Mouse (Mus musculus) limb, embryonic 13.5 days (tissue): ENCODE results near the gene Rassf2. TPM values are rescaled to one million over a fixed set of nuclear protein-coding genes. Genes with fewer than 3 reads are reported as not detected.

Experiments
- ATAC-seq: fragments of 200-750 bp; cut with Nextera tagmentation; 2 replicates; pipeline ENCODE4 v1.8.0; 2017; ENCODE audit warnings: low read depth, moderate number of reproducible peaks, moderate TSS enrichment; ENCODE audit not compliant: low FRiP score
- H3K27ac ChIP-seq: fragments of 300-500 bp; sonication (generic); 2 replicates; pipeline ENCODE4 v1.5.1; 2015; ENCODE audit warnings: inconsistent platforms, mild to moderate bottlenecking, moderate library complexity
- H3K27me3 ChIP-seq: fragments of 300-500 bp; sonication (generic); 2 replicates; pipeline ENCODE4 v1.6.1; 2015; ENCODE audit warnings: mild to moderate bottlenecking, inconsistent platforms
- H3K36me3 ChIP-seq: fragments of 300-500 bp; sonication (generic); 2 replicates; pipeline ENCODE4 v1.6.1; 2015; ENCODE audit warnings: inconsistent platforms, mild to moderate bottlenecking, moderate library complexity
- H3K4me1 ChIP-seq: fragments of 300-500 bp; sonication (generic); 2 replicates; pipeline ENCODE4 v1.6.1; 2015; ENCODE audit warnings: inconsistent platforms
- H3K4me2 ChIP-seq: fragments of 300-500 bp; sonication (generic); replicated peaks from 2 replicates; pipeline ENCODE4 v1.6.1; 2015; ENCODE audit warnings: inconsistent platforms, mild to moderate bottlenecking, moderate library complexity
- H3K4me3 ChIP-seq: fragments of 300-500 bp; sonication (generic); 2 replicates; pipeline ENCODE4 v1.5.1; 2015; ENCODE audit warnings: moderate library complexity, mild to moderate bottlenecking, inconsistent platforms
- H3K9ac ChIP-seq: fragments of 300-500 bp; sonication (generic); 2 replicates; pipeline ENCODE4 v1.6.1; 2015; ENCODE audit warnings: mild to moderate bottlenecking, inconsistent platforms
- H3K9me3 ChIP-seq: fragments of 300-500 bp; sonication (generic); 2 replicates; pipeline ENCODE4 v1.6.1; 2016; ENCODE audit warnings: inconsistent platforms
- WGBS: fragments of 180-500 bp; shearing (Covaris S2); methylation state at CpG from one replicate; pipeline ENCODE4 v1.1.7; 2015; 5-methylcytosine and 5-hydroxymethylcytosine counted together
- polyA plus RNA-seq: library from polyadenylated mRNA; unstranded; fragments of >200 nt; fragmentation: Nextera tagmentation; extraction: Ambion mirVana; gene quantifications from 2 replicates; pipeline ENCODE4 v1.2.1, GENCODE M21; 2015

Gene Rassf2
- polyA plus RNA-seq, 1 experiment from 2014 or later, result 9.5 TPM

GRCm38 (mm10) chr2:132049491-132049890, 19.4 kb upstream of the Rassf2 start:
- no peak overlapping the region for H3K4me2 ChIP-seq
- ATAC-seq, result no peak
- WGBS, result 69% methylated on average over 3 of the region's 3 CpGs

DNA sequence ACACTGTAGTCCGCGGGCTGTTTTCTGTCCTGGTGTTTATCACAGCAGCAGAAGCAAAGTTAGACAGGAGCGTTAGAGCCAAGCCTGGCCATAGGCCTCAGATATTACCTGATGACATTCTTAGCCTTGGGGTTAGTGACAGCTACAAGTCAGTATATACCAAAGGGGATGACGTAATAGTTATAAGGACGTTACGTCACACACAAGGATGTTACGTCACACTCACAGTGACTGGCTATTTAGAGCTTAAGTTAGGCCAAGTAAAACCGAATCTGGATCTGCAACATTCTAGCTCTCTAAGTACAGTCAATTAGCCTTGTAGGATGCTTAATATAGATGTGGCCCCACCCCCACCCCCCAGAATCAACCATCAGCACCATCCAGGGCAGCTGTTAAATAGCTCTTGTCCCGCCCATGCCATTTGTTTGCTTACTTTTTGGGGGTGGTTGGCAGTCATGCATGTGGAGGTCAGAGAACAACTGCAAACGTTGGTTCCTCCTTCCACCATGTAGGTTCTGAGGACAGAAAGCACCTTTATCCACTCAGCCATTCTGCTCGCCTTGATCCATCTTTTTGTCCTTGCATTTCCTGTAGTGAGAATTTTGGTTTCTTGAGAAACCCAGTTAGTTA, 18.2 kb upstream of the Rassf2 start:
- H3K9ac ChIP-seq, result no peak overlapping the region
- H3K4me2 ChIP-seq, result no peak overlapping the region
- no peaks in the 10 kb centered on the region for H3K36me3 ChIP-seq
- peaks cover 5% of the 10 kb centered on the region for H3K4me1 ChIP-seq
- H3K9me3 ChIP-seq, result no peaks in the 10 kb centered on the region
- no peak overlapping the region for H3K4me3 ChIP-seq
- no peak overlapping the region for H3K27ac ChIP-seq
- H3K27me3 ChIP-seq, result no peaks in the 10 kb centered on the region
- no peak for ATAC-seq
- 79% methylated on average over 11 of the region's 11 CpGs for WGBS

More at GRCm38 (mm10) chr2:132049491-132049890, 19.4 kb upstream of the Rassf2 start:
- no peaks in the 10 kb centered on the region for H3K27me3 ChIP-seq
- no peak overlapping the region for H3K4me3 ChIP-seq
- no peaks in the 10 kb centered on the region for H3K4me1 ChIP-seq
- H3K9me3 ChIP-seq, result no peaks in the 10 kb centered on the region
- H3K36me3 ChIP-seq, result peaks cover 4% of the 10 kb centered on the region; the same call in 1 of the 2 replicates
- no peak overlapping the region for H3K9ac ChIP-seq
- no peak overlapping the region for H3K27ac ChIP-seq

DNA sequence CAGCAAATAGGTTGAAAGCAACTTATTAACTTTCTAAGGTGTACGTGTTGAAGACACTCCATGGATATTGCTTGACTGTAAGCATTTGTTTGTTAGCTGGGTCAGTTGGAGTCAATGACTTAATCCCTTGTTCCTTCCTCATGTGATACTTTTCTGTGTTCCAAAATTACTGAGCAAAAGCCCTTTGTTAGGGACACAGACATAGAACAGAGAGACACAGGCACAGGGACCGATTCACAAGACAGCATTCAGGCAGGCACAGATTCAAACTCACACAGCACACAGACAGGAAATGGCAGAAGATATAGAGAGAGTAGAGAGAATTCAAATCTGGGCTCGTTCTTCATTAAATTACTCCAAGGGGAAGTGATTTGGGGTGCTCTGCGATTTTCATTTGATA, 17.3 kb upstream of the Rassf2 start:
- H3K27me3 ChIP-seq, result no peaks in the 10 kb centered on the region
- no peak overlapping the region for H3K9ac ChIP-seq
- no peak overlapping the region for H3K27ac ChIP-seq
- no peak overlapping the region for H3K4me3 ChIP-seq
- H3K36me3 ChIP-seq, result no peaks in the 10 kb centered on the region
- no peak overlapping the region for H3K4me2 ChIP-seq
- peaks cover 14% of the 10 kb centered on the region for H3K4me1 ChIP-seq
- no peaks in the 10 kb centered on the region for H3K9me3 ChIP-seq
- no peak for ATAC-seq
- 87% methylated on average over 4 of the region's 4 CpGs for WGBS

DNA sequence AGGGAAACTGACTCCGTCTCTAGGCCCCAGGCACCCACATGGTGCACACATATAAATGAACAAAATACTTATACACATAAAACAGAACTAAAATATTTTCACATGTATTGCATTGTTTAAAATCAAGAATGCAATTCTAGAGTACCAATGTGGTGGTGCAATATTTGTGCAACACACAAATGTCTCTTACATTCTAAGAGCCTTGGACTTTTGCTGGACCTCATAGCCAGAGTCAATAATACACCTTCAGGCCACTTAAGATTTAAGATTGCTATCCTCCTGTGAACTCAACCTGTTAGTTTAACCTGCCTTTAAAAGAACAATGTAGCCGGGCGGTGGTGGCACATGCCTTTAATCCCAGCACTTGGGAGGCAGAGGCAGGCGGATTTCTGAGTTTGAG, 16.6 kb upstream of the Rassf2 start:
- H3K4me2 ChIP-seq, result no peak overlapping the region
- peaks cover 14% of the 10 kb centered on the region for H3K4me1 ChIP-seq
- no peak for ATAC-seq
- H3K27me3 ChIP-seq, result no peaks in the 10 kb centered on the region
- no peak overlapping the region for H3K4me3 ChIP-seq
- H3K27ac ChIP-seq, result no peak overlapping the region
- no peaks in the 10 kb centered on the region for H3K9me3 ChIP-seq
- no peak overlapping the region for H3K9ac ChIP-seq
- WGBS, result 91% methylated on average over 4 of the region's 4 CpGs
- H3K36me3 ChIP-seq, result no peaks in the 10 kb centered on the region

DNA sequence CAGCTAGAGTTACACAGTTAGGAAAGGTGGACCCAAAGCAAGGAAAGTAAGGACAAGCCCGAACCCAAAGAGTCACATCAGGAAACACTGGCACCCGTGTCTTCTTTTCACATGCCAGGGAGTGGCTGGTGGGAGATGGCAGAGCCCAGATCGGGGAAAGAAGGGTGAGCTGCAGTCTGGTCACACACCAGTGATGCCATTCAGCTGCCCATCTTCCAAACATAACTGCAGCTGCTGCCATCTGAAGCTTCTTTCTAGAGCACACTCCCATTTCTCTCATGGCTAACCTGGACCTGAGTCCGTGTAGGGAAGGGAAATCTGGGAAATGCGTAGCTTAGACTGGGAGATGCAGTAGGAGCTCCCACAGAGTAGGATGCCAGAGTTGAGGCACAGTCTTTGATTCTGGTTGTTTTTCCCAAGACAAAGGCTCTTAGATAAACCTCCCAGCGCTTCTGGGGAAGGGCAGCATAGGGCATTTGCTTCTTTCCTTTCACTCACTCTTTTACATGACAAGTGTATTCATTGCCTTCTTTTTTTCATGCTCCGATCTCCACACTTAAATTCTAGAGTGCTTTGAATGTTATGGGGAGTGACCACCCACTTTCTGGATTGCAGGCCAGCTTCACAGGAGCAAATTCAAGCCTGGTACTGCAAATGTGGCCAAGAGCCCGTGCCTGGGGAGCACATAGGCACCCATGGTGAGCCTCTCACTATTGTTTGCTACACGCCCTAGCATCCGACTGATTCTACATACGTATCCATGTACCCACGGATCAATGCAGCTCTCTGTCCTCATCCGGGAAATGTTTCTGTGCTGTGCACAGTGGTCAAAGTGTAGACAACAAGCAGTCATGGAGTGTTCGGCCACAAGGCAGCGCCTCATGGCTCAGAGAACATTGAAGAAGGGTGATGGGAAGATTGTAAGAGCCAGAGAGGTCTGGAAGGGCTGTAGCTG, 14.5 kb upstream of the Rassf2 start:
- Histone ChIP-seq H3K4me1 (peaks cover 14% of the 10 kb centered on the region), H3K9me3 (no peaks in the 10 kb centered on the region), H3K27me3 (no peaks in the 10 kb centered on the region), H3K36me3 (no peaks in the 10 kb centered on the region), H3K27ac (no peak overlapping the region), H3K9ac (no peak overlapping the region), H3K4me3 (no peak overlapping the region), H3K4me2 (no peak overlapping the region)
- 85% methylated on average over 15 of the region's 15 CpGs for WGBS
- no peak for ATAC-seq

DNA sequence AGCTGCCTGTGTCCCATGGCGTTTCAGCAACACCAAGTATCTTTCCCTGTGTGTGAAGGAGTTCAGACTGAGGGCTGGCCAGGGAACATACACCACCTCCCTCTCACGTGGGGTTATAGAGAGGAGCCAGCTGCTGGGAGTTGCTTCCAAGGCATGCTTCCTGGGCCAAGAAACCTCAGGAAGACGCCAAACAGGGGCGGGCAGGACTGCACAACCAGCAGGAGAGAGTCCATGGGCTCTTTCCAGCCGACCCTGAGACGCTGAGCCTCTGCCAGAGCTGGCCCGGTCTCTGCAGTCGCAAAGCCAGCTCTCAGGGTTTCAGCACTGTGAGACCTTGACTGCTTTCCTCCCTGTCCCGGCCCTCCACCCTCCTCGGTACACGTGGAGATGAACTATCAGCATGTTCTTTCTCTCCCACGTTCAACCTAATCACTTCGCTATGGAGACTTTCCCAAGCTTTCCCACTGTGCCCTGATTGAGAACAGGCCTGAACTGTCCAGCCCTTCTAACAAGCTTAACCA, 13.1 kb upstream of the Rassf2 start:
- Histone ChIP-seq H3K4me3 (0 out of 2 replicates have a peak overlapping the region, but pooled peaks have one; percentile 7), H3K9me3 (no peaks in the 10 kb centered on the region), H3K36me3 (no peaks in the 10 kb centered on the region), H3K4me1 (peaks cover 14% of the 10 kb centered on the region), H3K27ac (peak overlapping the region; percentile 77), H3K27me3 (no peaks in the 10 kb centered on the region), H3K9ac (0 out of 2 replicates have a peak overlapping the region, but pooled peaks have one; percentile 25), H3K4me2 (peak overlapping the region; percentile 52)
- WGBS, result 16% methylated on average over 13 of the region's 13 CpGs
- ATAC-seq, result peak; percentile 92

- 59% methylated on average over 7 of the region's 7 CpGs for WGBS
- H3K4me3 ChIP-seq, result no peak overlapping the region
- no peak overlapping the region for H3K27ac ChIP-seq
- H3K9ac ChIP-seq, result no peak overlapping the region
- no peaks in the 10 kb centered on the region for H3K27me3 ChIP-seq
- H3K36me3 ChIP-seq, result no peaks in the 10 kb centered on the region
- peaks cover 14% of the 10 kb centered on the region for H3K4me1 ChIP-seq
- no peak for ATAC-seq
- no peak overlapping the region for H3K4me2 ChIP-seq
- H3K9me3 ChIP-seq, result no peaks in the 10 kb centered on the region
Measured at GRCm38 (mm10) chr2:132039894-132040293, 9.8 kb upstream of the Rassf2 start.

DNA sequence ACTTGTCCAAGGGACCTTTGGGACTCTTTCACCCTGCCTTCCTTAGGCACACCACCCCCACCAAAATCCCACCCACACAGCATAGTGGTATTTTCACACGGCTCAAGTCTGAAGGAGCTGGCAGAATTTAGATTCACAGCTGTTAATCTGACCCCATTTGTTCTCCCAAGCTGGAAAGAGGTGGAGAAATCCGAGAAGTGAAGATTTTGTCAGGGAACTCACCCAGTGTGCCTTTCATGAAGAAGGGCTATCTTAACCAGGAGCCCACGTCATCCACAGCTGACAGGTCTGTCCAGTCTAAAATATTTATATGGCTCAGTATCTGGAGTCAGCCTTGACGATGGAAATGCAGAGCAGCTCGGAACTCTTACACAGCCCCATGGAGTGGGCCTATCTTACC, 6.3 kb upstream of the Rassf2 start:
- WGBS, result 76% methylated on average over 5 of the region's 5 CpGs
- no peak overlapping the region for H3K4me3 ChIP-seq
- no peaks in the 10 kb centered on the region for H3K4me1 ChIP-seq
- H3K27ac ChIP-seq, result no peak overlapping the region
- peaks cover 5% of the 10 kb centered on the region for H3K27me3 ChIP-seq
- ATAC-seq, result no peak
- no peaks in the 10 kb centered on the region for H3K9me3 ChIP-seq
- no peak overlapping the region for H3K4me2 ChIP-seq
- H3K36me3 ChIP-seq, result no peaks in the 10 kb centered on the region
- H3K9ac ChIP-seq, result no peak overlapping the region

DNA sequence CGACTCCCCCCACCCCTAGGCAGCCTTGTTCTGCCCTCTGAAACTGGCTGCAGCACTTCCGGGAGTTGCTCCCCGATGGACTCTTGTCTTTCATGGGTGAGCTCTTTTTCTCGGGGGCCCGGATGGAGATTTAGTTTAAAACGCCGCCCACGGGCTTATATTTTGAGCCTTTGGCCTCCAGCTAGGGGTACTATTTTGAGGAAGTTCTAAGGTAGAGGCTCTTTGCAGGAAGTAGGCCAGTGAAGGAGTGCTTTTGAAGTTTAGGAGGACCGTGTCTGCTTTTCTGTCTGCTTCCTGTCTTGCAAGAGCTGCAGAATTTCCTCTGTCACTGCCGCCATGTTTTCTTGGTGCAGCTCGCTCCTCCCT, 5.4 kb upstream of the Rassf2 start:
- no peak overlapping the region for H3K4me2 ChIP-seq
- no peak overlapping the region for H3K4me3 ChIP-seq
- H3K9me3 ChIP-seq, result no peaks in the 10 kb centered on the region
- H3K27ac ChIP-seq, result no peak overlapping the region
- H3K27me3 ChIP-seq, result peaks cover 13% of the 10 kb centered on the region
- ATAC-seq, result no peak
- WGBS, result 70% methylated on average over 11 of the region's 11 CpGs
- peaks cover 9% of the 10 kb centered on the region for H3K4me1 ChIP-seq
- H3K36me3 ChIP-seq, result no peaks in the 10 kb centered on the region
- no peak overlapping the region for H3K9ac ChIP-seq

DNA sequence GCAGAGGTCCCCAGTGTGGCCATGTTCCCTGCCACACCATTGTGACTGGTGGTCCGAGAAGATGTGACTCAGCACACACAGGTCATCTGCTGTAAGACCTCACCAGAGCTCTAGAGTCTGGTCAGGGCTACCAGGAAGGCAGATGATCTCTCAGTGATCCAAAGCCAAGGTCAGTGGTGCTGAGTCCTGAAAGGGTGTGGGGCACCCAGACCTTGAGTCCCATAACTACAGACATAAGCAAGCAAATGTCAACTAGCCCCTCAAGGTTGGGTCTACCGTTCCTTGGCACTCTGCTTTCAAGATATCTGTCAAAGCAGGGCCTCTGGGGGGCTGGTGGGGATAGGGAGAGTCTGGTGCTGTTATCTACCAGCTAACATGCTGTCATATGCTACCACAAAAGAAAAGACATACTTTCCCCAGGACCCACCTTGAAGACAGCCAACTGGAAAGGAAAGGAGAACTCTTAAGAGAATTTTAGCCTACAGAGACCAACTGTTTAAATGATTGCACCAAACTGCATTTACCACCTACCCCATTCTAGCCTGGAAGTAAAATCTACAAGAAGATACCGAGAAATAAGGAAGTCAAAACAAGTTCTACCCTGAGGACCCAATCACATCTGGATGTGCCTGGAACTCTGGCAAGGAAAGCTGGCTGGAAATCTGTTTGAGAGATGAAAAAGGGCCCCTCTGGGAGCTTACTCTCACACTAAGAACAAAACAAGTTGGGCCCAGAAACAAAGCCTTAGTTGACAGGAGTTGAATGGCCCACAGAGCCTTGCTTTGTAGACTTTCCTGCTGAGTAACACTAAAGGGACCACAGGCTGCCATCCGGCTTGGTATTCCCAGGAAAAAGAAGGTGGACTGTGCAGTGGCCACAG, 4.8 kb upstream of the Rassf2 start:
- ATAC-seq, result no peak
- no peak overlapping the region for H3K9ac ChIP-seq
- H3K9me3 ChIP-seq, result no peaks in the 10 kb centered on the region
- no peak overlapping the region for H3K4me2 ChIP-seq
- 69% methylated on average over 4 of the region's 4 CpGs for WGBS
- no peak overlapping the region for H3K4me3 ChIP-seq
- peaks cover 12% of the 10 kb centered on the region for H3K4me1 ChIP-seq
- no peaks in the 10 kb centered on the region for H3K36me3 ChIP-seq
- H3K27me3 ChIP-seq, result peaks cover 16% of the 10 kb centered on the region
- H3K27ac ChIP-seq, result no peak overlapping the region

DNA sequence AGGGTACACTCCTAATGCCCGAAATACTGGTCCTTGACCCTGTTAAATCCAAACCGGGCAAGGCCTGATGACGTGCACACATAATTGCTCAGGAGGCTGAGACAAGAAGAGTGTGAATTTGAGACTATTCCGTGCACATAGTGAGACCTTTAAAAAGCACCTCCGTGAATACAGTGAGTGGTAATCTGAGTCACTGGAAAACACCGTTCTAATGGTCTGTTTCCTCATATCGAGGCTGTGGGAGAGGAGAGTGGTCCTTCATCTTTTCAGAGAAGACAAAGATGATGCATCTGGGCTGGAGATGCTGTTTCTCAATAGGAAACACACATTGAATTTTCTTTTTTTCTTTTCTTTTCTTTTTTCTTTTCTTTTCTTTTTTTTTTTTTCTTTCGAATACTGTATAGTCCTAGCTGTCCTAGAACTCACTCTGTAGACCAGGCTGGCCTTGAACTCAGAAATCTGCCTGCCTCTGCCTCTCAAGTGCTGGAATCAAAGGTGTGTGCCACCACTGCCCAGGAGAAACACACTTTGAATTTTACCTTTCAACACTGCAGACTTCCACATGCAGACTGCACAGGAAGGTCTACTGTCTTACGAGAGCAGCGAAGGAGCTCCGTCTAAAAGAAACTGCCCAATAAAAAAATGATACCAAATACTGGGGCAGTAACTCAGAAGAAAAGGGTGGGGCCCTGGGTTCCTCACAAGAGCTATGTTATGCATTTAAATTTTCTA, 1.5 kb upstream of the Rassf2 start:
- no peak overlapping the region for H3K9ac ChIP-seq
- no peak overlapping the region for H3K4me2 ChIP-seq
- peaks cover 48% of the 10 kb centered on the region for H3K27me3 ChIP-seq
- no peak overlapping the region for H3K4me3 ChIP-seq
- no peaks in the 10 kb centered on the region for H3K9me3 ChIP-seq
- no peak for ATAC-seq
- H3K4me1 ChIP-seq, result peaks cover 23% of the 10 kb centered on the region
- H3K36me3 ChIP-seq, result no peaks in the 10 kb centered on the region
- 71% methylated on average over 11 of the region's 11 CpGs for WGBS
- H3K27ac ChIP-seq, result peak overlapping the region; percentile 6; the same call in 1 of the 2 replicates
